Mouse (Mus musculus): ENCODE results near the gene Plin4. TPM values are rescaled to one million over a fixed set of nuclear protein-coding genes. Genes with fewer than 3 reads are reported as not detected.
"Not testable (repeated sequence)": the region's sequence is repeated elsewhere in the genome, so short reads cannot be mapped to it uniquely, and the experiment has no call there.

The Plin4 gene
- polyA plus RNA-seq, 1 experiment from 2014 or later = 0.08 TPM

DNA sequence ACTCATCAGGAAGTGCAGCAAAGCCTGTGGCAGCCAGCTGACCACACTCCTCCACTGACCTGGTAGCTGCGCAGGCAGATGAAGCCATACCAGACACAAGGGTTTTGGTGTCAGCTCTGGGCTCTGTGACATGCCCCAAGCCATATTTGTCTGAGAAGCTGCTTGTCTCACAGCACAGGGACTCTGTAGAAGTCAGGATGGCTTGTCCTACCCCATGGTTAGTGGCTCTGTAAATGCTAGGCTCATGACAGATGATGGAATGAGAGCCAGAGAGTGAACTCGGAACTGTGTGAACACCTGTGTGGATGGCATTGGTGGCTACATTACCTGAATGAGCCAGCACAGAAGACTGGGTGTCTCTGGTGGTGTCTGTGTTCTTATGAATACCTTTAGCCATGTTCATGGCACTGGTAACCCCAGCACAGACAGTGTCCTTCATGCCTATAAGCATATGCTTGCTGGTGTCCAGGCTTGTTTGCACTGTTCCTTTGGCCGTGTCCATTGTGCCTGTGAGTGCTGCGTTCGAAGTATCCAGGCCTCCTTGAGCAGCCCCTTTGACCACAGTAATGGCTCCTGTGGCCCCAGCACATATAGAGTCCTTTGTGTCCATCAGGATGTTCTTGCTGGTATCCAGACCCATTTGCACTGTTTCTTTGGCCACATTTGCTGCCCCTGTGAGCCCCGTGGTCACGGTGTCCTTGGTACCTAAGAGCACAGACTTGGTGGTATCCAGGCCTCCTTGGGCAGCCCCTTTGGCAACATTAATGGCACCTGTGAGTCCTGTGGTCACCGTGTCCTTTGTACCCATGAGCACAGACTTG, 5.9 kb downstream of the Plin4 start:
- no peak for DNase-seq (ENCODE audit: low spot score)

DNA sequence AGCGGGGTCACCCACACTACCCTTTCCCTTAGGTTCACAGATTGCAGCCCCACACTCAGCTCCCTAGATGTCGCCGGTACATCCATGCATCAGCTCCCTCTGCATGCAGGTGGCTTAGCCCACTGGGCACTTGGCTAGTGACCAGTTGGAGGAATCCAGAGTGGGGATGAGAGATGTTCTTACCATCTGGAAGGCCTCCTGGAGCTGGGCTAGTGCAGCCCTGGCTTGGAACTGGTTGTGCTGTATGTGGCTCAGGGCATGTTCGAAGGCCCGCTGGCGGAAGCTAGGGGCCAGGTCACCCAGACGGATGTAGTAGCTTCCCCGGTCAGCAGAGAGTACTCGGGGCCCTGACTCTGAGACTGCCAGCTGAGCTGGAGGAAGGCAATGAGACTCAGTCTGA, 6.7 kb downstream of the Plin4 start:
- no peak for DNase-seq (ENCODE audit: low spot score)

DNA sequence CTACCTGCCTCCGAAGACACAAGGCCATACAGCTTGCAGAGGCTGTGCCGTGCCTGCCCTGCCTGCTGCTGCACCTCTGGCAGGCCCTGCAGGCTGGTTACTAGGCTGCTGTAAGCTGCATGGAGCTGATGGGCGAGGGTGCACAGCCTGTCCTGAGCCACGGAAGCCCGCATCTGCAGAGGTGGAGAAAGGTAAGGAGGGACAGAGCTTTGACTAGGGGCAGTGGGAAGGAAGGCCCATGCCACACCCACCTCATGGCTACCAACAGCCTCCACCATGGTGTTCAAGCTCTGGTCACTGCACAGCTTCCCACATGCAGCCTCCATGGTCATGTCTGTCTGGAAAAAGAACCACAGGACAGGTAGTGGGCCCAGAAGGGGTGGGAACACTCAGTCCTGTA, 7.4 kb downstream of the Plin4 start:
- DNase-seq (ENCODE audit: low spot score) = no peak

DNA sequence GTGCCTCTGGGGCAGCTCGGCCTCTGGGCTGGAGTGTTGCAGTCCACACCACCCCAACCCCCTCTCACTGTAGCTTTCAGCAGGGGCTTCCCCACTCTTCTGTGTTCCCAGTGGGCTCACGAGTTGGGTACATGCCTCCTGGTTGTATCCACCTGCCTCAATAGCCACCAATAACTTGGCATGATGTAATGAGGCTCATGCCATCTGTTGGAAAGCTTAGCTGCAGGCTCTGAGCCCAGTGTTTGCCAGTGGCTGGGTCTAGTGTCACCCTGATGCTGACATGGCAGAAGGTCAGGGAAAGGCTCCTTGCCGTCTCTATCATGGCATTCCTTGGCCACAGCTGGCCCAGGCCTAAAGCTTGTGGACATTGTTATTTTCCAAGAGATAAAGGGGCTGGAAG, 8.8 kb downstream of the Plin4 start:
- no peak for DNase-seq (ENCODE audit: low spot score)

DNA sequence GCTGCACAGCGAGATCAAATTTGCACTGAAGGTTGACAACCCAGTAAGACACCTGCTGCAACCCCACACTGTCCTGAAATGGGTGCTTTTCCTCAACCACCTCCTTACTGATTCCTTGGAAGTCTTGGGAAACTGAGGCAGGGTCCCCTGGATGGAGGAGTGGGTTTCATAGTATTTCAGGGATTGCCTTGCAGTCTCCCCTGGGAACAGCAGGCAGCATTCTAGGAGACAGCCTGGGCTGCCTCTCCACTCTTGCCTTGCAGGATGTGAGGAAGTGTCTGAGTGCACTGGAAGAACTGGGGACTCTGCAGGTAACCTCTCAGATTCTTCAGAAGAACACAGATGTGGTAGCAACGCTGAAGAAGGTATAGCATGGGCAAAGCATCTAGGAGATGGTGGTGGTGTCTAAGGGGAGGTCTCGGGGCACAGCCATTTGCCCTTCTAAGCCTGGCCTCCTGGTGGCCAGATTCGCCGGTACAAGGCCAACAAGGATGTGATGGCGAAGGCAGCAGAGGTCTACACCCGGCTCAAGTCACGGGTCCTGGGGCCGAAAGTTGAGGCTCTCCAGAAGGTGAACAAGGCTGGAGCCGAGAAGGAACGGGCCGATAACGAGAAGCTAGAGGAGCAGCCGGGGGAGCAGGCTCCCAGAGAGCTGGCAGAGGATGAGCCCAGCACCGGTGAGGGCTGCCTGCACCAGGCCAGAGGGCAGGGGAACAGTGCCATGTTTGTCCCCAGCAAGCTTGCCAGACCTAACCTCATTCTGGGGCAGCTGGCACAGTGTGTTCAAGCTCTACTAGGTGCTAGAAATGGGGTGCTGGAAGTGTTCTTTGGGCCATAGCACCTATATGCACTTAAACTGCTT, 10.7 kb downstream of the Plin4 start:
- DNase-seq (ENCODE audit: low spot score) = no peak

DNA sequence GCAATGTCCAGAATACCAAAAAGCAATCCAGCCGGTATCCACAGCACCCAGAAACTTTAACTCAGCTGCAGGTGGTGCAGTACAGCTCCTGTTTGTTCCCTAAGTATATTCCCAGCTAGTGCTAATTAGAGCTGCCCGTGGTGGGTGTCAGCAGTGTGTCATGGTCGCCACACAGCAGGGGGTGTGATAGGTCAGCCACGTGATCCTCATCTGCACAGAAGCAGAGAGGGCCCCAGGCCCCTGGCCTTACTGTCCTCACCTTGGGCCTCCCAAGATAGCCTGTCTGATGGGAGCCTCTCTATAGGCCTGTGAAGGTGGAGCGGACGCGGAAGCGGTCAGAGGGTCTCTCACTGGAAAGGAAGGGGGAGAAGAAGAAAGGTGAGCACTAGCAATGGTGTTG, 11.4 kb downstream of the Plin4 start:
- DNase-seq (ENCODE audit: low spot score) = no peak

GRCm38 (mm10) chr17:56096883-56097282, 12.7 kb downstream of the Plin4 start:
- DNase-seq (ENCODE audit: low spot score) = no peak

DNA sequence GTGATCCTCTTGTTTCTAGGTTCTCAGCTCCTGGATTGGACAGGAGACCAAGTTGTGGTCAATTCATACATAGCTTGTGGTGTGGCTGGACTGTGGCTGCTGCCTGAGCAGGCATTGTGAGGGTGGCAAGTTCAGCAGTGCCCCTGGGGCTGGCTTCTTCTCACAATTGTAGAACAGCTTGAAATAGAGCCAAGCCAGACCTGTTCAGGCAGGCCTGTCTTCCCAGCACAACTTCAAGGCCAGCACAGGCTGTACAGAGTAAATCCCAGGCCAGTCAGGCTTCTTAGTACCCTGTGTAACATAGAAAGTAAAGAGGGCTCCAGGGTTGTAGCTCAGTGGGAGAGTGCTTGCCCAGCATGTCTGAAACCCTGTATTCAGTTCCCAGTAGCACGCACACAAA, 16.8 kb downstream of the Plin4 start:
- no peak for DNase-seq (ENCODE audit: low spot score)

DNA sequence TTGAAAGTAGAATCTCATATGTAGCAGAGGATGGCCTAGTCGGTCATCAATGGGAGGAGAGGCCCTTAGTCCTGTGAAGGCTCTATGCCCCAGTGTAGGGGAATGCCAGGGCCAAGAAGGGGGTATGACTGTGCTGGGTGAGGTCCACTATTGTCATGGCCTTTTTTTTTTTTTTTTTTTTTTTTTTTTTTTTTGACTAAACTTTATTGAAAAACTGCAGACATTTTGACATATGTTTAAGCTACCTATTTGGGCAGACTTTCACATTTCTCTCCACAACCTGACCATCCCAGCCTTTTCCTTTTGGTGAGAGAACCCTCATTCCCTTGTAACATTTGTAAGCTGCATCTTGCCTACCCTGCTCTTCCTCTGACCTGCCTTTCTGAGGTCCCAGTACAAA, 17.3 kb downstream of the Plin4 start:
- DNase-seq (ENCODE audit: low spot score) = no peak

- peak; percentile 29 for DNase-seq (ENCODE audit: low spot score)
Observed at GRCm38 (mm10) chr17:56080781-56081585, 28.6 kb downstream of the Plin4 start.

- peak; percentile 25 for DNase-seq (ENCODE audit: low spot score)
Observed at GRCm38 (mm10) chr17:56079921-56080320, 29.7 kb downstream of the Plin4 start.

DNA sequence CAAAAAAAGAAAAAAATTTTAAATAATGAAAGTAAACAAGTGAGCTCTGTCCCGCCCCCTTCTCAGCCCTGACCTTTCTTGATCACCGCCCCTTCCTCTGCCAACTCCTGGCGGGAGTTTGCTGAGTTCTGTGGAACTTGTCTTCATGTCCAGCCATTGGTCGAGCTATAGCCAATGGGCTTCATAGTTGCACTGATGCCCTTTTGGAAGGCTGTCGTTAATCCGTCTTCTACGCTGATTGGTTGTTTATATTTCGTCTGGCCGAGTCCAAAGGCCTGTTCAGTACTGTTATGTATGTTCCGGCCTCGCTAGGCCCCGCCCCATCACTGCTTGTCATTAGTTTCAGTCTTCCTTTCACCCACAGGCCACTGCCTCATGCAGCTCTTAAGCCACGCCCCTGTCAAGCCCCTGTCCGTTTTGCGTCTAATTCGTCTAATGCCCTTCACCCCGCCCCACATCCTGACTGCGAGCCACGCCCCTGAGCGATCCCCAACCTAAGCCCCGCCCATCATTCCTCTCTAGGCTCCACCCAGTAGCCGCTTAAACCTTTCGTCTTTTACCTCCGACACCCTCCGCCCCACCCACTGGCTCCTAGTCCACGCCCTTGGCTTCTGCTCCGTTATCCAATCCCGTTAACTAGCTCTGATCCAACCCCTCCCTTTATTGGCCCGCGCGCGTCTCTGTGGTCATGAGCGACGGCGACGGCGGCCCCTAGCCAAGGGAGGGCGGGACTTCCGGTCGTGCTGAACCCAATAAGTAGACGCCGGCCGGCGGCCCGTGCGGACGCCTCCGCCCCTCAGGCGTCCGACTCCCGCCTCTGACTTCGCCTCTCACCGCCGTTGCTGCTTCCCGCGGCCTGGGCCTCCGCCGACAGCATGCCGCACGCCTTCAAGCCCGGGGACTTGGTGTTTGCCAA, 30.5 kb downstream of the Plin4 start, which contains the start of gene Hdgfl2:
TSS of gene Hdgfl2 (plus strand) at position 755 of the 916 bp plus-strand sequence.
- peak; percentile 99 for DNase-seq (ENCODE audit: low spot score)

DNA sequence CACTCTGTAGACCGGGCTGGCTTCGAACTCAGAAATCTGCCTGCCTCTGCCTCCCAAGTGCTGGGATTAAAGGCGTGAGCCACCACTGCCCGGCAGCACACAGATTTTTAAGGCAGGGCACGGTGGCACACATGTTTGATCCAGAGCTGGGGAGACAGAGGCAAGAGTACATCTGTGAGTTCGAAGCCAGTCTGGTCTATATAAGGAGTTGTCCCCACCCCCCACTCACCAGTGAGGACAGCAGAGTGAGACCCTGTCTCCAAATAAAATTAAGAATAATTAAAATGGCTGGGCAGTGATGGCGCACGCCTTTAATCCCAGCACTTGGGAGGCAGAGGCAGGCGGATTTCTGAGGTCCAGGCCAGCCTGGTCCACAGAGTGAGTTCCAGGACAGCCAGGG, 31.2 kb downstream of the Plin4 start:
- not testable (repeated sequence) for DNase-seq (ENCODE audit: low spot score)

- DNase-seq (ENCODE audit: low spot score) = no peak
Observed at GRCm38 (mm10) chr17:56077523-56077922, 32.1 kb downstream of the Plin4 start.

GRCm38 (mm10) chr17:56074827-56075208, 34.8 kb downstream of the Plin4 start, which contains the start of gene Ubxn6:
TSS of gene Ubxn6 (minus strand) at chr17:56075028.
- DNase-seq (ENCODE audit: low spot score) = peak; percentile 97

GRCm38 (mm10) chr17:56074097-56074826, 35.3 kb downstream of the Plin4 start:
- peak; percentile 73 for DNase-seq (ENCODE audit: low spot score)

DNA sequence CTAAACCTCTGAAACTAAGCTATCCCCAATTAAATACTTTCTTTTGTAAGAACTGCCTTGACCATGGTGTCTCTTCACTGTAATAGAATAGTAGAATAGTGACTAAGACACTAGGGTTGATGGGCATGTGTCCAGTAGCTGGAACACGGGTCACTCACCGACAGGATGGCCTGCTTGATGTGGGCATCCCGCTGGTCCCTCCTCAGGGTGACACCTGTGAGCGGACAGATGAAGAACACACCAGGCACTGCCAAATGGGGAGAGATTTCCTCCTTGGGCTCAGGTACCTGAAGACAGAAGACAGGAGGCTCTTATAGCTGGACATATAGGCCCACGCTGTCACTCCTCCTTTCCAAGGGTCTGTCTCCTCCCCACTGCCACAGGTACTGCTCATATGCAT, 37.4 kb downstream of the Plin4 start:
- no peak for DNase-seq (ENCODE audit: low spot score)

GRCm38 (mm10) chr17:56071126-56071525, 38.5 kb downstream of the Plin4 start:
- no peak for DNase-seq (ENCODE audit: low spot score)

DNA sequence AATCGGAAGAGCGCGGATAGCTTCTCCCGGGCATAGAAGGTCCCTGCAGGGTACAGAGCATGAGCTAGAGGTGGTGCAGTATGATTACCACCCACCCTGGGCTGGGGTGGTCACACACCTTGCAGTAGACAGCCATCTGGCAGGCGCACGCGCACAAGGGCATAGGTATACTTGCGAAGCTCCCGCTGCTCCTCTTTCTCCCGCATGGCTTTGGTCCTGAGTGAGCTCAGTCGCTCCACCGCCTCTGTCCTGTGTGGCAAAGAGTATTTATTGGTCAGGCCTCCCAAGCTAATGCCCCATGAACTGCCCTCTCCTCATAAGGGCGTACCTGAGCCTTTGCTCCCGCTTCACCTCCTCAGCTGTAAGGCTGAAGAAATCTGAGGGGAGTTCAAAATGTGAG, 40.5 kb downstream of the Plin4 start:
- DNase-seq (ENCODE audit: low spot score) = no peak

DNA sequence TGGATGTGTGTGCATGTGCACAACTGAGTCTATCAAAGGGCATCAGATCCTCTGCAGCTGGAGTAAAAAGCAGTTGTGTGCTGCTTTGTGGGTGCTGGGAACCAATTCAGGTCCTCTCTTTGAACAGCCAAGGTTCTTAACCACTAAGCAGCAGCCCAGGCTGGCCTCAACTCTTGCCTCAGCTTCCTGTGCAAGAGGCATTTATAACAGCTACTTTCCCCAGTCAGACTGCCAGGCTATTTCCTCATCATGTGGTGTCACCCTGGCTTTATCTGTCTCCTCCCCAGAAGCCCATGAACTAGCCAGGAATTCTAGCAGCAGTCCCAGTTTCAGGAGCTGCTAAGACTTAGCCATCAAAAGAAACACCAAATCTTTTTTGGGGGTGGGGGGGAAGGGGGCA, 43.2 kb downstream of the Plin4 start:
- DNase-seq (ENCODE audit: low spot score) = no peak
